Mouse (Mus musculus) hindbrain, embryonic 16.5 days (tissue): ENCODE data around the gene Prdx5. TPM values are rescaled to one million over a fixed set of nuclear protein-coding genes. Genes with fewer than 3 reads are reported as not detected.
A peak's percentile ranks its signal among the peaks of the same experiment; 100 is the strongest.

Experiments used
- ATAC-seq: fragments of 200-750 bp; cut with Nextera tagmentation; 2 replicates; pipeline ENCODE4 v1.8.0; 2017; ENCODE audit warnings: moderate TSS enrichment, moderate library complexity
- H3K27ac ChIP-seq: fragments of 300-500 bp; sonication (generic); 2 replicates; pipeline ENCODE4 v1.5.1; 2014; ENCODE audit warnings: low read depth, mild to moderate bottlenecking, control low read depth, low read length, moderate library complexity
- H3K27me3 ChIP-seq: fragments of 300-500 bp; sonication (generic); replicated peaks from 2 replicates; pipeline ENCODE4 v1.6.1; 2014; ENCODE audit warnings: low read length; ENCODE audit not compliant: control insufficient read depth, insufficient read depth
- H3K36me3 ChIP-seq: fragments of 300-500 bp; sonication (generic); 2 replicates; pipeline ENCODE4 v1.6.1; 2014; ENCODE audit warnings: mild to moderate bottlenecking, low read length, moderate library complexity, mixed read lengths; ENCODE audit not compliant: control insufficient read depth, insufficient read depth
- H3K4me1 ChIP-seq: fragments of 300-500 bp; sonication (generic); 2 replicates; pipeline ENCODE4 v1.6.1; 2014; ENCODE audit warnings: low read depth, low read length; ENCODE audit not compliant: control insufficient read depth, insufficient read depth
- H3K4me2 ChIP-seq: fragments of 300-500 bp; sonication (generic); 2 replicates; pipeline ENCODE4 v1.6.1; 2014; ENCODE audit warnings: mild to moderate bottlenecking, low read length, control low read depth, moderate library complexity
- H3K4me3 ChIP-seq: fragments of 300-500 bp; sonication (generic); 2 replicates; pipeline ENCODE4 v1.5.1; 2014; ENCODE audit warnings: mild to moderate bottlenecking, low read length, control low read depth, moderate library complexity
- H3K9ac ChIP-seq: fragments of 300-500 bp; sonication (generic); 2 replicates; pipeline ENCODE4 v1.6.1; 2014; ENCODE audit warnings: low read depth, mild to moderate bottlenecking, control low read depth, low read length, moderate library complexity
- H3K9me3 ChIP-seq: fragments of 300-500 bp; sonication (generic); 2 replicates; pipeline ENCODE4 v1.6.1; 2014; ENCODE audit warnings: mild to moderate bottlenecking, low read length, moderate library complexity; ENCODE audit not compliant: control insufficient read depth
- WGBS: fragments of 180-500 bp; shearing (Covaris S2); extraction: QIAGEN DNeasy Blood & Tissue Kit; methylation state at CpG from one replicate; pipeline ENCODE4 v1.1.7; 2014; 5-methylcytosine and 5-hydroxymethylcytosine counted together
- polyA plus RNA-seq: library from polyadenylated mRNA; unstranded; fragments of >200 nt; fragmentation: Nextera tagmentation; extraction: Ambion mirVana; gene quantifications from 2 replicates; pipeline ENCODE4 v1.2.1, GENCODE M21; 2015

The Prdx5 gene
- polyA plus RNA-seq, 1 experiment from 2014 or later, result 532 TPM

DNA sequence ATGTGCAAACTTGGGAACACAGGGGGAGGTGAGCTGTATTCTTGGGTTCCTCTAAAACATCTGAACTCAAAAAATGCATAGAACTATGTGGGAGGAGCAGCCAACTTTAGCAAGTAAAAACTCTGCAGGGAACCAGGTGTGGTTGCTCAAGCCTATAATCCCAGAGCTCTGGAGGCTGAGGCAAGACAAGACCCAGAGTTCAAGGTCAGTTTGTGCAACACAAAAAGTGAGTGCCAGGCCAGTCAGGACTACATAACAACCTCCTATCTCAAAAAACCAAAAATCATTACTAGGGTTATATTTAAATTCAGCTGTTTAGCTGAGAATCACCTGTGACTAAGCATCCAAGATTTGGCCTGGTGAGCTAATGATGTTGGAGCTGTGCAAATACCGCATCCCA lies 22.1 kb upstream of the Prdx5 start:
- Histone ChIP-seq H3K27ac (no peak overlapping the region), H3K36me3 (no peaks in the 10 kb centered on the region), H3K4me3 (no peak overlapping the region), H3K4me1 (peaks cover 14% of the 10 kb centered on the region), H3K4me2 (no peak overlapping the region), H3K9ac (no peak overlapping the region), H3K9me3 (no peaks in the 10 kb centered on the region), H3K27me3 (peaks cover 53% of the 10 kb centered on the region)
- no peak for ATAC-seq
- WGBS, result 57% methylated on average over 1 of the region's 1 CpGs

DNA sequence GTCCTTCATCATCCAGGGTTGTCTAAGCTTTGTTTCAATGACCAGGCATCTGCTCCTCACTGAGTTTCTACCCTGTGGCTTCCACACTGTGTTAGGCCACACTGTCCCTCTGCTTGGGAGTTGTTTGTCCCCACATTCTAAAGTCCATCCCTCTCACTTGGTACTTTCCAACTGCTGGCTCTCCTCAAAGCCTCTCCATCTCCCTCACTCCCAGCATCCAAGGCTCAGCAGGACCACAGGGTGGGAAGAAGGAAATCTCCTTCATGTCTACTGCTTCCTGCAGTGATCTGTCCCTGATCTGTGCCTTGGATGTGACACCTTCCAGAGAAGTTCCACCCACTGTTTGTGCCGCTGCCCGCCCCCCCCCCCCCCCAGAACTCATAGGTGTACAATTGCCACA lies 21.1 kb upstream of the Prdx5 start:
- Histone ChIP-seq H3K27me3 (peaks cover 56% of the 10 kb centered on the region), H3K4me2 (no peak overlapping the region)
- WGBS, result 0% methylated on average over 2 of the region's 2 CpGs

DNA sequence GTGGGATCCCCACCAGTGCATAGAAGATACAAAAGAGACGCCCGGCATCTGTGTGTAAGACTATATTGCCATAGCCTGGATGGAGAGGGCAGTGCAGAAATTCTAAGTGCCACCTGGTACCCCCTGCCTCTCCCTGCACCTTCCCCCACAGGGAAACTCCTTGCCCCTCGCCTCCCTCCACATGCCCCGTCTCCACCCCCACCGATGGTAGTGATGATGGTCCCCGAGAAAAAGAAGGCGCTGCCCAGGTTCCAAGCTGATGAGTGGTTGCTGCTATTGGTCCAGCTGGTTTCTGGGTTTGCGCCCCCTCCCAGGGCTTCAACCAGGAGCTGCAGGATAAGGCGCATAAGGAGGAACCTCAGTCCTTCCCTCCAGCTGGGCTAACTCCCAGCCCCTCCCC lies 18.2 kb upstream of the Prdx5 start:
- Histone ChIP-seq H3K4me1 (peaks cover 13% of the 10 kb centered on the region), H3K4me3 (no peak overlapping the region), H3K27me3 (peaks cover 73% of the 10 kb centered on the region), H3K27ac (no peak overlapping the region), H3K36me3 (no peaks in the 10 kb centered on the region), H3K4me2 (no peak overlapping the region), H3K9me3 (no peaks in the 10 kb centered on the region), H3K9ac (no peak overlapping the region)
- no peak for ATAC-seq
- 15% methylated on average over 9 of the region's 9 CpGs for WGBS

More for the DNA sequence above, 21.1 kb upstream of the Prdx5 start:
- H3K4me3 ChIP-seq, result no peak overlapping the region
- ATAC-seq, result no peak
- H3K4me1 ChIP-seq, result peaks cover 18% of the 10 kb centered on the region
- no peak overlapping the region for H3K27ac ChIP-seq
- no peaks in the 10 kb centered on the region for H3K9me3 ChIP-seq
- no peak overlapping the region for H3K9ac ChIP-seq
- H3K36me3 ChIP-seq, result no peaks in the 10 kb centered on the region

DNA sequence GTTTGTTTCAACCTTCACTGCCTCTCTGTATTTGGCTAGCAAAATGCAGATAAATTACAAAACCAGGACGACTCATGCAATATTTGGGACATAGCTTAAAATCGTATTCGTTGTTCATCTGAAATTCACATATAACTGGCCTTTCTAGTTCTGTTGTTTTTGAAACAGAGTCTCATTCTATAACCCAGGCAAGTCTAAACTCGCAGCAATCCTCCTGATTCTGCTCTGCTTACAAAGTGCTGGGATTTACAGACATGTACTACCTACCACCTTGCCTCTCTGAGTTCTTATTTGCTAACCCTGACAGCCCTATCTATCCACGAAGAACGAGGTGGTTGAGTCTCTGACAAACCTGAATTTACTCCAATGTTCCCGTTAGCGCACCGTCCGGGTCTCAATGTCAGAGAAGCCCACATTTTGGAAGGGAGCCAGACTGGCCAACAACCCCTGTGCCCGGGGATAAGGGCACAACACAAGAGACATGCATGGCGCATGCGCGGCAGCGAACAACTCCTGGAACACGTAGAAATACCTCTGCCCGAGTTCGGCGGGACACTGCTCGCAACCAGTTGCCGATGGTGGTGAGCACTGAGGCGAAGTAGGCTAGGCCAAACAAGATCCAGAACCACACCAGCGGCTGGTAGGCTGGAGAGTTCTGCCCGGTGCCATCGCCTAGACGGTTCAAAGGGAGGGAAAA lies 16.8 kb upstream of the Prdx5 start:
- Histone ChIP-seq H3K9ac (no peak overlapping the region), H3K4me1 (peaks cover 13% of the 10 kb centered on the region), H3K4me2 (peak overlapping the region; percentile 50), H3K27me3 (peaks cover 61% of the 10 kb centered on the region), H3K9me3 (no peaks in the 10 kb centered on the region), H3K4me3 (peak overlapping the region; percentile 21), H3K36me3 (no peaks in the 10 kb centered on the region), H3K27ac (no peak overlapping the region)
- ATAC-seq, result no peak
- WGBS, result 13% methylated on average over 26 of the region's 26 CpGs

DNA sequence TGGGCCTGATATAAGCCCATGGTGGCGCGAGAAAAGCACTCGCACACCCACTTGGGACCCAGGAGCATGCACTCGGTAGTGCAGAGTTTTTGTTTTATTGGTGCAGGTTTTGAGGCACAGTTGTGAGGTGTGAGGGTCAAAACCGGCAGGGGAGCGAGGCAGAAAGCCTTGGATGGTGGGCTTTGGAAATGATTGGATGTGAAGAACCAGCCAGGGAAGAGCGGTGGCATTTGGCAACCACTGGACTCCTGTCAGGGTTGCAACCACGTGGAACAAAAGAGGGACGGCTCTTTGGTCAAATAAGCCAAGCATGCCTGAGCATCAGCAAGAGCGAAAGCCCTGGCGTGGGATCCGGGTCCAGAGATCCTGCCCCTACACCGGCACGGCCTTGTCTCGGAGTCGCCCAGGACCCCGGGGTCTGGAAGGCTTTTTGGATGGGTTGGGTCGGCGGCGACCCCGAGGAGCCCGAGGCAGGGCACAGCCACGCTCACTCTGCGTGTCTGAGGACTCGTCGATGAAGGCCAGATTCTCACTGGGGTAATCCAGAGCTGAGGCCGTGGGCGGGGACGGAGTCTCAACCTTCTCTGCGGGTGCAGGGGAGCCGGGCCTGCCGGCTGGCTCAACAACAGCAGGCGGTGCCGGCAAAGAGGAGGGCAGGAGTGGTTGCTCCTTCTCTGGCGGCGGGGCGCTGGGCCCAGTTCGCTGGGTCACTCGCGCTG lies 15.9 kb upstream of the Prdx5 start:
- Histone ChIP-seq H3K4me1 (peaks cover 16% of the 10 kb centered on the region), H3K27ac (no peak overlapping the region), H3K9ac (no peak overlapping the region), H3K4me2 (no peak overlapping the region), H3K27me3 (peaks cover 58% of the 10 kb centered on the region), H3K4me3 (no peak overlapping the region), H3K36me3 (no peaks in the 10 kb centered on the region), H3K9me3 (no peaks in the 10 kb centered on the region)
- 6% methylated on average over 38 of the region's 40 CpGs for WGBS
- ATAC-seq, result no peak

DNA sequence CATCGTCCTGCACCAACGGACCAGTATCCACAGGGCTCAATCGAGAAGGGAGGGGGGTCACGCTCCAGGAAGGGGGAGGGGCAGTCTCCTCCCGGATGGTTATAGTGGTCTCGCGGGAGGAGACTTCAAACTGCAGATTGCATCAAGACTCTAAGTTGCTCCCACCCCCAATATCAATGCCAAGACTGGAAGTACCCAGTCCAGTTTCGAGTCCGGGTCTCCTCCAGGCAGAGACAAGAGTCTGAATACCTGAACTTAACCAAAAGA lies 15.3 kb upstream of the Prdx5 start, which contains the start of gene Catsperz:
Gene Catsperz, minus strand, starts transcription at position 74 of the 267 bp plus-strand sequence.
- peak within 1 kb of the TSS; percentile 2; the same call in 1 of the 2 replicates for H3K4me3 ChIP-seq
- H3K9ac ChIP-seq, result peak within 1 kb of the TSS; percentile 1; the same call in 1 of the 2 replicates
- no peaks in the 10 kb centered on the region for H3K36me3 ChIP-seq
- H3K9me3 ChIP-seq, result no peaks in the 10 kb centered on the region
- 3% methylated on average over 9 of the region's 9 CpGs for WGBS
- no peak for ATAC-seq
- H3K27ac ChIP-seq, result no peak within 1 kb of the TSS
- peak within 1 kb of the TSS; percentile 29 for H3K4me2 ChIP-seq
- peaks cover 21% of the 10 kb centered on the region for H3K4me1 ChIP-seq
- peaks cover 57% of the 10 kb centered on the region for H3K27me3 ChIP-seq

DNA sequence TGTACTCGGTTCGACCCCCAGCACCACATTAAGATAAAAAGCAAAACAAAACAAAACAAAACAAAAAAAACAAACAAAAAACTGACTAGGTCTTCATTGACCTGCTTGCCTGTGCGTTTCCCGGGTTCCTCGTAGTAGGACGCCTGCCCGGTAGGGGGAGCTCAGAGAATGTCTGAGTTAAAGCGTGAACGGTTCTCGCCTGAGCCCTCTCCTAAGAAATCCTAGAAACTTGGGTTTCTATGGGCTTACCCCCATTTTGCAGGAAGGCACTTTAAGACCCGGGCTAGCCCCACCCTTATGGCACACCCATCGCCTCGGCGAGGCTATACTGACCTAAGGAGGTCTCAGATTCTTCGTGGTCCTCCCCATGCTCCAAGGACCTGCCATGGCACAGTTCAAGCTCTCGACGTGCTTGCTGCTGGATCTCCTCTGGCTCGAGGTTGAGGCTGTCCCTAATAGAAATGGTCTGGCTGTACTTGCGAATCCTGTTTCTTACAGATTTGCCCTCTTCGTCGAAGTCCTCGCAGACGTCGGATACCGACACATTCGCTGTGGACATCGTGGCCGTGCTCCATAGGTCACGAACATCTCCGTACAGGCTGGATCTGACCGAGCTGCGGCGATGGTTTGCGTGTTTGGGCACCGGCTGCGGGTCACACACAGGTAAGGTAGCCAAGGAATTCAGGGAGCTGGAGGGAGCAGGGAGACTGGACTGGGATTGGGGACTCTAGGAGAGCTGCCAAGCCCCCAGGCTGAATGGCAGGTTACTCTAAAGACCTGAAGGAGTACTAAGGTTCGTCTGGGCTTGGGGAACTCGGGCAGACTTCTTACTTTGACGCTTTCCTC lies 14.8 kb upstream of the Prdx5 start:
- WGBS, result 2% methylated on average over 39 of the region's 39 CpGs
- peak overlapping the region; percentile 29 for H3K4me2 ChIP-seq
- no peak for ATAC-seq
- H3K27me3 ChIP-seq, result peaks cover 54% of the 10 kb centered on the region
- H3K27ac ChIP-seq, result no peak overlapping the region
- peak overlapping the region; percentile 2; the same call in 1 of the 2 replicates for H3K4me3 ChIP-seq
- H3K4me1 ChIP-seq, result peaks cover 26% of the 10 kb centered on the region
- peak overlapping the region; percentile 1; the same call in 1 of the 2 replicates for H3K9ac ChIP-seq
- no peaks in the 10 kb centered on the region for H3K9me3 ChIP-seq
- H3K36me3 ChIP-seq, result no peaks in the 10 kb centered on the region

DNA sequence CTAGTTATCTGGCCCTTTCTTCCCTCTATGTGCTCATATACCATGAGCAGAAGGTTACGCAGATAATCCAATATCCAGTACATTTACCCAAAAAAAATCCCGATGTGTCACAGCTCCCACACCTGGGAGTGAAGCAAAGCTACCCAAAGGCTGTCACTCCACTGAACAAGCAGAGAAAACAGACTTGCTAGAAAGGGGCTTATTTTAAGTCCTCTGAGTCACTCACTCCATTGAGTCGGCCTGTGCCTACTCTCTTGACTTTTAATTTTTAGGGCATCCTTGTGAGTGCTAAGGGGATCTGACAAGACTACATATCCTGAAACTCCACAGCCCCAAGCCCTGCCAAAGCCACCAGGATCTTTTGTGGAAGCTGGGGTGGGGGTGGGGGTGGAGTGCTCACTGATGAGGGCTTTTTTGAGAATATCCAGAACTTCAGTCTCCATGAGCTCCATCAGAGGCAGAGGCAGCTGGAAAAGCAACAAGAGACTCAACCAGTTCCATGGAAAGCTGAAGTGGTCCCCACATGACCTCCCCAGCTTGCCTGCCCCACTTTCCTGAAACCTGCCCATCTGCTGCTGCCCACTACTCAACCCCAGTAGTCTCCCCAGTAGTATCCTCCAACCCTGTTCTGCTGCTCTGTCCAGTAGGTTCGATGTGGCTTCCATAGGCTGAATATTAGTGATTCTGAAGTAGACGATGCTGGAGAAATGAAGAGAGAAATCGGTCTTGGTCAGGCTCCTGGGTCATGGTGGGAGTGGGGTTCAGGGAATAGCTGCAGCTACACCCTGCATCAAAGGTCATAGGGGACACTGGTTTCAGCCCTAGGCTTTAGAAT lies 13.2 kb upstream of the Prdx5 start:
- H3K27ac ChIP-seq, result no peak overlapping the region
- no peaks in the 10 kb centered on the region for H3K9me3 ChIP-seq
- no peak for ATAC-seq
- no peak overlapping the region for H3K4me3 ChIP-seq
- WGBS, result 62% methylated on average over 6 of the region's 6 CpGs
- peaks cover 26% of the 10 kb centered on the region for H3K4me1 ChIP-seq
- no peaks in the 10 kb centered on the region for H3K36me3 ChIP-seq
- H3K9ac ChIP-seq, result no peak overlapping the region
- no peak overlapping the region for H3K4me2 ChIP-seq
- peaks cover 47% of the 10 kb centered on the region for H3K27me3 ChIP-seq
